Mouse (Mus musculus): ENCODE data around the gene Kcng3. TPM values are rescaled to one million over a fixed set of nuclear protein-coding genes. Genes with fewer than 3 reads are reported as not detected.

Gene Kcng3
- polyA plus RNA-seq (2014; fragmentation: Illumina TruSeq; extraction: RNeasy Lipid Tissue Mini Kit (QIAGEN cat#74804); ENCODE audit: low read depth, low replicate concordance): 2.4 TPM

DNA sequence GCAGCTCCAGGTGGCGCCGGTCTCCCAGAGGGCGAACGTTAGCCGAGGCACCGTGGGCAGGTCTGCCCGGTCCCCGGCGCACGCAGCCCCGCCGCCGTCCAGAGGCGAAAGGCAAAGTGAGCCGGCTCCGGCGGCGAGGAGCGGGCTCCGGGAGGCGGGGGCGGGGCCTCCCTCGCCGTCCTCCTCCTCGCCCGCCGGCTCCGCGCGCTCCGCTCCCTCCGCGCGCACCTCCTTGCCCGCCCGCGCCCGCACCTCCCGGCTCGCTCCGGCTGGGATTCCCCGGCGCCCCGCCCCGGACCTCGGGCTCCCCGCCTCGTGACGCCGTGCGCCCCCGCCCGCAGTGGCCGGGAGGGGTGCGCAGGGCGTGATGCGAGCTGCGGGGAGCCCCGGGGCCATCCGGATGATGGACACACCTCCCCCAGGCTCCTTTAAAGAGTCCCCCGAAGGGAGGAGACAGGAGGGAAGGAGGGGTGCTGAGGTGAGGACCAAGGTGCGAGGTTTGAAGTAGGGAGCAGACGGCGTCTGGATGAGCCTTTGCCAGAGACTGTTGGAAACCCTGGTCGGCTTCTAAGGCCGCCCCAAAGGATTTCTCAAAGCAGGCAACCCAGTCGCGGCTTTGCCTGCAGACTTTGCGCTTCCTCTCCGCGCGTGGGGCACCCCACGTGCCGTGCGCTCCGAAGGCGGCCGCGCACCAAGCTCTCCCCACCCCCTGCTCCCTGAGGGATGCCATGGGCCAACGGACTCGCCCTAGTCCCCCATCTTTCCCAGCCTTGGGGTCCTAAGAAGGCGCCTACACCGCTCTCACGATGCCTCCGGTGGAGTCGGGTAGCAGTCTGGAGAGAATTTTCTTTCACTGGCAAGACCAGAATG is at the start of gene Kcng3:
Gene Kcng3 (minus strand): TSS at position 113 of the 870 bp plus-strand sequence.

Other genes starting within 250 kb of the Kcng3 start
- 258 TPM for gene Cox7a2l, start 114.6 kb downstream of the Kcng3 start, polyA plus RNA-seq (2014; fragmentation: Illumina TruSeq; extraction: RNeasy Lipid Tissue Mini Kit (QIAGEN cat#74804); ENCODE audit: low read depth, low replicate concordance)
- gene Mta3, start 74.3 kb upstream of the Kcng3 start, polyA plus RNA-seq (2014; fragmentation: Illumina TruSeq; extraction: RNeasy Lipid Tissue Mini Kit (QIAGEN cat#74804); ENCODE audit: low read depth, low replicate concordance): 35.7 TPM
- gene Haao, start 216.1 kb upstream of the Kcng3 start, polyA plus RNA-seq (2014; fragmentation: Illumina TruSeq; extraction: RNeasy Lipid Tissue Mini Kit (QIAGEN cat#74804); ENCODE audit: low read depth, low replicate concordance): not detected